Mouse (Mus musculus) B cell, adult 2 months (primary cell): ENCODE data around the gene Il17c.
A peak's percentile ranks its signal among the peaks of the same experiment; 100 is the strongest.

Experiments used
- DNase-seq, 2 experiments: peaks; one replicate each; pipeline ENCODE4 v3.0.0; 2022

Il17c gene

DNA sequence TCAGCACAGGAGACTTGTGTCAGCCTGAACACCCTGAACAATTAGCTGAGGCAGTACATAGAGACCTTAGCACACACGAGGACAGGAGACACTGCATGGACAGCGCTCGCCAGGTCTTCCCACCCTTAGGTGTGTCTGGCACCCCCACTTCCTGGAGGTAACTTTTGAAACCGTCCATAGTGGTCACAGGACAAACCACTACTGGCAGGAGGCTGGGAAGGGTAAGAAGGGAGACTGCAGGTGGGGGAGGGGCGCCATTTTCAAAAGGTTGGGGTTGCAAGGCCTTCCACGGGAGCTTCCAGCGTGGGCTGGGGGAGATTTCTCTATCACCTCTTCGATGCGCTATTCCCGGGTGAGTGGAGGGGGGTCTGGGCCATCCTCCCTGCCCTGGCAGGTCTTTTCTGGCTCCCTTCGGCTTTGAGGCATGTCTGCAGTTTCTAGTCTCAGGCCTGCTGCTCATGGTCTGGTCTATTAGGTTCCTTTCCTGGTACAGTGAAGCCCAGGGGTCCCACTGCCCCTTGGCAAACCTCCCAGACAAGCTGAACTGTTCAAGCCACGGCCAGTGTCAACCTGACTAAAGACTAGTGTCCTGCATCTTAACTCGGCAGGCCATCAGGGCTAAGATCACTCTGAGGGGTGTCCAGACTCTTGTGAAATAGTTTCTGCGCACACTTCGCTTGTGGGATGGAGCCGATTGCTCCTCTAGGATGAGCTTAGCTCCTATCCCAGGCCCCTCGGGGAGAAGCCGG lies 10.0 kb downstream of the Il17c start:
- peak; percentile 58 for DNase-seq

DNA sequence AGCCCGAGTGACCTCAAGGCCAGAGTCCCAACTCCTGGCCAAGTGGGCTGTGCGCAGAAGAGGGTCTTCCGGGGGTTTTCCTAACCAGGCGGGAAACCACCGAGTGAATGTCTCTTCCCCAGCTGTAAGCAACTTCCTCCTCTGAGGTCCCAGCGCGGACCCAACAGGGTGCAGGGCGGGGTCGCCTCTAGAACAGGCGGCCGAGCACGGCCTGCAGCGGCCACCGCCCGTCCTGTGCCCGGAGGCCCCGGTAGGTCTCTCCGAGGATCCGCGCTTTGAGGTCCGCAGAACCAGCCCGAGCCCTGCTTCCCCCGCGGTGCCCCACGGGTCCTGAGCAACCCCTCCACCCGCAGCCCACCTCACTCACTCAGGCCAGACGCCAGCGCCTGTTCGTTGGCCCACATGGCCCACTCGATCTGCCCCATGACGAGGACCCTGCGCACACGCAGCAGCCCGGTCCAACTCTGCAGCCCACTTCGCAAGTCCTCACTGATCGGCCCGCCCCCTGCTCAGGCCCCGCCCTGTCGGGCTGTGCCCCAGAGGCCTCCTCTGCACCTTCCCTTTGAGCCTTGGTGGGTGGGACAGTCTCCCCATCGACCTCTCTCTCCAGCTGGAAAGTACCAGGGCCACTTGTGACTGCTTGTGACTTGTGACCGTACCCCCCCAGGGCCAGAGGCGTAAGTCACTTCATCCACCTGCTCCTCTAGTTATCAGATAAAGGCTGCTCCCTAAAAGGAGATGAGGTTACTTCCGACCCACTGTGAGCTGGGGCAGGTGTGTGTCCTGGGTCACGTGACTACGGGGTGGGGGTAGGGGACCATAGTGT lies 10.8 kb downstream of the Il17c start, which contains the start of gene Cyba:
Cyba (minus strand) TSS at position 488 of the 826 bp plus-strand sequence.
- DNase-seq = peak; percentile 93 to 94

- no peak for DNase-seq
Observed at GRCm38 (mm10) chr8:122433269-122433905, 11.6 kb downstream of the Il17c start.

- DNase-seq = peak; percentile 63 to 66
Observed at GRCm38 (mm10) chr8:122435375-122435774, 13.6 kb downstream of the Il17c start.

GRCm38 (mm10) chr8:122436146-122436545 lies 14.3 kb downstream of the Il17c start:
- DNase-seq = no peak

- DNase-seq = no peak
Observed at GRCm38 (mm10) chr8:122436586-122437125, 14.8 kb downstream of the Il17c start.

DNA sequence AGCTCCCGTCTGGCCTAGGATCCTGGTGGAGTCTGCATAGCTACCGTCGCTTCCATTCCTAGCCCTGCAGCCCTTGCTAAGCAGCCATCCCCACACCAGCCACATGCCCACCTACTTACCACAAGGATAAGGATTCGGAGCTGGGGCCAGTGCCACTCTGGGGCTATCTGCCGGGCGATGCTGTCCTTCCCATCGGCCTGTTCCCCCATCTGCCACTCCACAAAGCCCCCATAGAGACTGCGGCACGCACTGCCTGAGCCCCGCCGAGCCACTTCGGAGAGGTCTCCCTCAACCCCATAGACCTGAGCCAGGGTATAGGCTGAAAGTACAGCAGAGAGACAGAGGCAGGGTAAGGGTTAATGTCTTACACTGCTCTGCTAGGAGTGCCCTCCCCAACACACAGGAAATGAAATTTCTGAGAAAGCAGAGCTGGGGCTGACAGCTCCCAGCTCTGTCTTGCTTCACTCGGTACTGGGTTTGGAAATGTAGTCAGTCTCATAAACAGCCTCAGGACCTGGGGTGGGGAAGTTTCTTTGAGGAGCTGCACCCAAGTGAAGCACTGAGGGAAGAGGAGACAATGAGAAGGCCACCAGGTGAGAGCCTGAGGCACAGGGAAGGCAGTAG lies 16.0 kb downstream of the Il17c start:
- no peak for DNase-seq

GRCm38 (mm10) chr8:122439336-122439735 lies 17.5 kb downstream of the Il17c start:
- no peak for DNase-seq

- DNase-seq = no peak
Observed at GRCm38 (mm10) chr8:122441326-122441725, 19.5 kb downstream of the Il17c start.

GRCm38 (mm10) chr8:122442356-122442755 lies 20.5 kb downstream of the Il17c start:
- no peak for DNase-seq

DNA sequence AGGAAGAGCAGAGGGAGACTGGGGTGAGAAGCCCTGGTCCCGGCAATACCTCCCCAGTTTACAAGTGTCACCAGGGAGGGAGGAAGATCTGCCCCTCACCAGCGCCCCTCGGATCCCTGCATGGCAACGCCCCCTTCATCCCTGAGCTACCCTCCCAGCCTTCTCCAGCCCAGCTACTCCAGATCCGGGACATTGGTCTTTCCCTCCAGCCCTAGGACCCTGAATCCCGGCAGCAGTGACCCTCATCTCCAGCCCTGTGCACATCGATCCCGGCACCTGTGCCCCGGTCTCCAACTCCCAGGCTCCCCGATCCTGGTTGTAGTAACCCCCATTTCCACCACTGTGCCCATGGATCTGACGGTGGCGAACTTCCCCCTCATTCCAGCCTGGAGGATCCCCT lies 21.0 kb downstream of the Il17c start:
- DNase-seq = no peak

- DNase-seq = peak; percentile 96 to 98
Observed at GRCm38 (mm10) chr8:122443262-122444006, 21.6 kb downstream of the Il17c start, which contains the start of gene Mvd. Mvd (minus strand) TSS chr8:122443422.

DNA sequence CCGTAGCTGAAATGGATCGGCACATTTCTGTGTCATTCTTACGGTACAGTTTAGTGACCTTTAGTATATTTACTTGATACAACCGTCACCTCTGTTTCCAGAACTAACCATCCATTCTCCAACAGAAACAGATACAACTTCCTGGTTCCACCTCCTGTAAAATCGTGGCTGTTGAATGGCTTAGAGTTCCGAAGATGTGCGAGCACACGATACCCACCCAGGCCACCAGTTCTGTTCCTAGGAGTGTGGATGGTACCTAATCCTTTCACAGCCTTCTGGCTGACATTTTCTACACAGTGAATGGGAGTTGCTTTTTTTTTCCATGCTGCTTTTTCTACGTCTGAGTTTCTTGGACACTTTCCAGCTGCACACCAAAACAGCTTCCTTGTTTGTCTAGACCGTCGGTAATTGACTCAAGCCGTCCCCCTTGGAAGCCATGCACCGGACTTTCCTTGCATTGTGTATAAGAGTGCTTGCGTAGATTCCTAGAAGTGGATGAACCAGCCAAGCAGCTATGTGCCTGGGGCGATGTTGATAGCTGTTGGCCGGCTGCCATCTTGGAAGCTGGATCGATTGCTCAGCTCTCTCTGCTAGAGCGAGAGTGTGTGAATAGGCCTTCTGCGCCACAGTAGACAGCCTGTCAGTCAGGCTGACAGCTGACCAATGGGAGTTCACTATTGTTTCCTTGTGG lies 22.4 kb downstream of the Il17c start:
- DNase-seq = peak; percentile 52 to 53

DNA sequence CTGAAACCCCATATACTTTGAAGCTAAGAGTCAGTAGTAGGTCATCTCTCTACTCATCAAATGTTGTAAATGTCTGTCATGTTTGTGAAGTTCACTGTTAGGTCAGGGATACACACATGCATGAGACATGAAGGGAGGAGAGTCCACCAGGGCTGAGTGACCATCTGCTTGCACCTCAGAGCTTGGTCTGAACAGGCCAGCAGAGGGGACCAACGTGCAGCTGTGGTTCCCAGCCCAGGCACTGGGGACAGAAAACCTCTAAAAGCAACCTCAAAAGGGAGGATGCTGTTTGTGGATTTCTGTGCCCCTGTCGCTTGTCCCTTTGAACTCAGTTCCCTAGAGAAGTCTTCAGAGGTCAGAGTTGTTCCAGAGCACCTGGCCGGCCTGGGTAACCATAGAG lies 23.4 kb downstream of the Il17c start:
- DNase-seq = no peak

DNA sequence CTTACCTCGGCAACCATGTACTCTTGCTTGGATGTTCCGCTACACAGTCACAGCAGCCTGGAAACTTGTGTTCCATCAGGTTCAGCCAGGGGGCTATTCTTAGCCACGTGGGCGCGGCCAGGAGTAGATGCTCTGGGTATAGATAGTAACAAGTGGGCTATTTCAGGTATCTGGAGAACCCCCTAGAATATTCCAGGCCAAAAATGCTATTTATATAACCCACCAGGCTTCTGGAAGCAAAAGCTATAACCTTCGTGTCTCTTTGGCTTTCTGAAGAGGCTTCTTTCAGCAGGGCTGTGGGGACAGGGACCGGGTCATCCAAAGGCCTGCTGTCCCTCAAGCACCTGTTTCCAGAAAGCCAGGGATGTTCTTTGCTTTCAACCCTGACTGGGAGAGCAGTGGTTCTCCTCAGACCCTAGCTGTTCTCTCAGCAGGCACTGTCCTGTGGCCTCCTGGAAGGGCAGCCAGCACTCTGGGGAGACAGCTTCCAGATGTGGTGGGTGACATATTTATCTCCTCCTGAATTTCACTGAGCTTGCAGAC lies 29.4 kb downstream of the Il17c start:
- no peak for DNase-seq

- no peak for DNase-seq
Observed at GRCm38 (mm10) chr8:122452154-122452553, 30.3 kb downstream of the Il17c start.

DNA sequence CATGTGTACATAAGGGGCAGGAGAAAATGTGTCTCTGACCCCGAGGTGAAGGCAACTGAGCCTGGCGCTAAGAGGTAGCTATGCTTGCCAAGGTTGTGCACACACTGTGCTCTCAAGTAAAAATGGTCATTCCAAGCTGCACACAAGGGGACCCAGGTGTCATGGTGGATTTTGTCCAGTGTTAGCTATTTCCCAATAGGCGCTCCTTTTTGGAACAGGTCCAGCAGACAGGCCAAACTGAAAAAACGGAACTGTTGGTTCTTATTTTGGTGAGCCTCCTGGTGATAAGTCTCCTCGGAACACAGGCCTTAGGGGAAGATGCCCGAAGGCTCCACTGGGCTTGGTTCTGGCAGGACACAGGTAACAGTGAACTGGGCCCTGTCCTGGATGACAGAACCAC lies 32.6 kb downstream of the Il17c start:
- no peak for DNase-seq

GRCm38 (mm10) chr8:122457171-122457570 lies 35.4 kb downstream of the Il17c start:
- DNase-seq = no peak

GRCm38 (mm10) chr8:122459218-122459900 lies 37.5 kb downstream of the Il17c start:
- peak; percentile 80 to 81 for DNase-seq

GRCm38 (mm10) chr8:122459990-122460389 lies 38.2 kb downstream of the Il17c start:
- DNase-seq = peak in 1 of 2 experiments; percentile 46
